In genomic region chr14:58375056-58375455, GRCm38 (mm10) we compare ENCODE assay signal across 16 mouse cellular contexts.
A peak's percentile ranks its signal among the peaks of the same experiment; 100 is the strongest.
DNase-seq lines count a peak whose midpoint lies in the region; TF ChIP-seq lines count a peak whose summit lies in the region.
"Had no signal": no experiment of that assay in that cellular context is flagged by ENCODE, and none has a peak within 500 bp of the region (broad histone marks: within the 10 kb centered on the region; RNA-seq: fewer than 3 reads in every experiment).

No protein-coding gene starts in this region.

- H3K4me3 ChIP-seq in heart, adult 2 months: no peak overlapping the region
- H3K4me3 ChIP-seq: embryonic facial prominence, embryonic 15.5 days; forebrain, embryonic 13.5 days; layer of hippocampus, adult 2 months; left cerebral cortex, adult 2 months; limb, embryonic 12.5 days; megakaryocyte, embryonic 14.5 days; neural tube, embryonic 13.5 days had no signal

- no peaks in the 10 kb centered on the region for H3K79me2 ChIP-seq in heart, adult 2 months (replicated peaks; ENCODE audit: control insufficient read depth, insufficient read depth, low read length)

- TF ChIP-seq POLR2A in heart, adult 2 months (IDR thresholded peaks at IDR 0.05; ENCODE audit: insufficient read depth, low read depth, low read length): no peak

- no peak for TF ChIP-seq EP300 in heart, adult 2 months (IDR thresholded peaks at IDR 0.05; ENCODE audit: insufficient read depth, low read depth, low read length)

- TF ChIP-seq CTCF in heart, adult 2 months (IDR thresholded peaks at IDR 0.05): peak; percentile 53

- peak; percentile 25 to 60 for DNase-seq in adrenal gland, adult (ENCODE audit: inconsistent age in 2 of 2, low spot score in 1 of 2)
- no peak for DNase-seq in adrenal gland, postnatal 10 days
- no peak for DNase-seq in heart, adult 2 months
- DNase-seq in heart, postnatal 36 days: no peak
- peak; percentile 3 for DNase-seq in lung, postnatal 14 days
- DNase-seq in lung, postnatal 4 days: no peak
- peak; percentile 12 to 40 for DNase-seq in kidney, postnatal 36 days
- DNase-seq in right cerebral cortex, adult 18-20 months: no peak
- DNase-seq: gastrocnemius, postnatal 10 days had no signal

- no peaks in the 10 kb centered on the region for H3K4me1 ChIP-seq in heart, adult 2 months (ENCODE audit: control insufficient read depth, insufficient read depth, low read length)
- H3K4me1 ChIP-seq: embryonic facial prominence, embryonic 15.5 days; forebrain, embryonic 13.5 days; limb, embryonic 12.5 days; megakaryocyte, embryonic 14.5 days; neural tube, embryonic 13.5 days had no signal

- no peak overlapping the region for H3K27ac ChIP-seq in heart, adult 2 months
- H3K27ac ChIP-seq: embryonic facial prominence, embryonic 15.5 days; forebrain, embryonic 13.5 days; layer of hippocampus, adult 2 months; left cerebral cortex, adult 2 months; limb, embryonic 12.5 days; neural tube, embryonic 13.5 days had no signal

- no peaks in the 10 kb centered on the region for H3K36me3 ChIP-seq in heart, adult 2 months (ENCODE audit: control insufficient read depth, insufficient read depth, low read length)
- H3K36me3 ChIP-seq: embryonic facial prominence, embryonic 15.5 days; limb, embryonic 12.5 days; neural tube, embryonic 13.5 days had no signal

- intact Hi-C loops in heart, adult 2 months (cut with DNase I): loop anchor here (2.0 kb wide), 1 partner anchor 340 kb away; no protein-coding TSS in a partner anchor
- intact Hi-C loops in heart, postnatal 36 days (cut with DNase I): loop anchor here (5.0 kb wide), 1 partner anchor 343 kb away; no protein-coding TSS in a partner anchor

- no peak overlapping the region for H3K9ac ChIP-seq in heart, adult 2 months (ENCODE audit: low read depth, low read length)
- H3K9ac ChIP-seq: embryonic facial prominence, embryonic 15.5 days; forebrain, embryonic 13.5 days; limb, embryonic 12.5 days; neural tube, embryonic 13.5 days had no signal

- H3K27me3 ChIP-seq in heart, adult 2 months (ENCODE audit: control insufficient read depth, insufficient read depth, low read length): no peaks in the 10 kb centered on the region
- H3K27me3 ChIP-seq: embryonic facial prominence, embryonic 15.5 days; forebrain, embryonic 13.5 days; limb, embryonic 12.5 days; megakaryocyte, embryonic 14.5 days; neural tube, embryonic 13.5 days had no signal

Comparison
In these comparisons a context has a peak if more than half of its experiments do, and no peak if none do; other contexts are left out.
1. DNase-seq: peak in adrenal gland, adult (2 of 2), lung, postnatal 14 days (single experiment) and kidney, postnatal 36 days (2 of 2); none in adrenal gland, postnatal 10 days (single experiment), heart, adult 2 months (0 of 2), heart, postnatal 36 days (0 of 2), lung, postnatal 4 days (0 of 2) and right cerebral cortex, adult 18-20 months (single experiment).